Mouse (Mus musculus): ENCODE measurements around the gene Hvcn1. TPM values are rescaled to one million over a fixed set of nuclear protein-coding genes. Genes with fewer than 3 reads are reported as not detected.

Gene Hvcn1
- polyA plus RNA-seq, 1 experiment from 2014 or later: 3.1 TPM

GRCm38 (mm10) chr5:122278946-122279345 is 72.3 kb downstream of the Hvcn1 start:
- DNase-seq (ENCODE audit: low spot score) (no peak), ATAC-seq (replicated peaks; ENCODE audit: low FRiP score) (no peak)
- no peak overlapping the region for H3K9ac ChIP-seq (ENCODE audit: low read depth, low read length)
- no peaks in the 10 kb centered on the region for H3K36me3 ChIP-seq (ENCODE audit: control insufficient read depth, insufficient read depth, low read length)
- no peaks in the 10 kb centered on the region for H3K27me3 ChIP-seq (replicated peaks; ENCODE audit: control insufficient read depth, insufficient read depth, low read length)
- WGBS: 90% methylated on average over 7 of the region's 7 CpGs
- no peak overlapping the region for H3K4me3 ChIP-seq (ENCODE audit: low read depth, low read length)
- H3K4me2 ChIP-seq: no peak overlapping the region
- H3K27ac ChIP-seq (ENCODE audit: low read depth, low read length): no peak overlapping the region
- H3K4me1 ChIP-seq (replicated peaks; ENCODE audit: control insufficient read depth, insufficient read depth, low read length): no peaks in the 10 kb centered on the region; the same call in 1 of the 2 replicates
- H3K9me3 ChIP-seq (ENCODE audit: control insufficient read depth, low read length): no peaks in the 10 kb centered on the region

GRCm38 (mm10) chr5:122279799-122280421 is 73.3 kb downstream of the Hvcn1 start:
- WGBS: 67% methylated on average over 12 of the region's 12 CpGs
- Histone ChIP-seq H3K9ac (ENCODE audit: low read depth, low read length) (no peak overlapping the region), H3K4me2 (no peak overlapping the region), H3K4me1 (replicated peaks; ENCODE audit: control insufficient read depth, insufficient read depth, low read length) (no peaks in the 10 kb centered on the region; the same call in 1 of the 2 replicates), H3K36me3 (ENCODE audit: control insufficient read depth, insufficient read depth, low read length) (no peaks in the 10 kb centered on the region), H3K27ac (ENCODE audit: low read depth, low read length) (no peak overlapping the region), H3K27me3 (replicated peaks; ENCODE audit: control insufficient read depth, insufficient read depth, low read length) (no peaks in the 10 kb centered on the region), H3K9me3 (ENCODE audit: control insufficient read depth, low read length) (no peaks in the 10 kb centered on the region), H3K4me3 (ENCODE audit: low read depth, low read length) (no peak overlapping the region)
- no peak for ATAC-seq (replicated peaks; ENCODE audit: low FRiP score)
- DNase-seq (ENCODE audit: low spot score): no peak

- no peak overlapping the region for H3K4me3 ChIP-seq (ENCODE audit: low read depth, low read length)
- H3K9me3 ChIP-seq (ENCODE audit: control insufficient read depth, low read length): no peaks in the 10 kb centered on the region
- ATAC-seq (replicated peaks; ENCODE audit: low FRiP score) (no peak), DNase-seq (ENCODE audit: low spot score) (no peak)
- no peak overlapping the region for H3K27ac ChIP-seq (ENCODE audit: low read depth, low read length)
- H3K9ac ChIP-seq (ENCODE audit: low read depth, low read length): no peak overlapping the region
- WGBS: 46% methylated on average over 6 of the region's 6 CpGs
- no peaks in the 10 kb centered on the region for H3K36me3 ChIP-seq (ENCODE audit: control insufficient read depth, insufficient read depth, low read length)
- peaks cover 4% of the 10 kb centered on the region for H3K4me1 ChIP-seq (replicated peaks; ENCODE audit: control insufficient read depth, insufficient read depth, low read length)
- H3K27me3 ChIP-seq (replicated peaks; ENCODE audit: control insufficient read depth, insufficient read depth, low read length): no peaks in the 10 kb centered on the region
- 0 out of 2 replicates have a peak overlapping the region, but pooled peaks have one; percentile 3 for H3K4me2 ChIP-seq
Measured at GRCm38 (mm10) chr5:122280422-122280826, 73.8 kb downstream of the Hvcn1 start.

GRCm38 (mm10) chr5:122280827-122281462 is 74.3 kb downstream of the Hvcn1 start:
- Histone ChIP-seq H3K4me3 (ENCODE audit: low read depth, low read length) (no peak overlapping the region), H3K27ac (ENCODE audit: low read depth, low read length) (no peak overlapping the region), H3K4me1 (replicated peaks; ENCODE audit: control insufficient read depth, insufficient read depth, low read length) (peaks cover 6% of the 10 kb centered on the region), H3K9me3 (ENCODE audit: control insufficient read depth, low read length) (no peaks in the 10 kb centered on the region), H3K9ac (ENCODE audit: low read depth, low read length) (no peak overlapping the region), H3K27me3 (replicated peaks; ENCODE audit: control insufficient read depth, insufficient read depth, low read length) (no peaks in the 10 kb centered on the region), H3K4me2 (peak overlapping the region; percentile 3; the same call in 1 of the 2 replicates), H3K36me3 (ENCODE audit: control insufficient read depth, insufficient read depth, low read length) (no peaks in the 10 kb centered on the region)
- no peak for ATAC-seq (replicated peaks; ENCODE audit: low FRiP score)
- WGBS: 31% methylated on average over 19 of the region's 19 CpGs
- DNase-seq (ENCODE audit: low spot score): no peak

- H3K4me3 ChIP-seq (ENCODE audit: low read depth, low read length): peak overlapping the region; percentile 92
- no peak overlapping the region for H3K27ac ChIP-seq (ENCODE audit: low read depth, low read length)
- peaks cover 27% of the 10 kb centered on the region for H3K4me1 ChIP-seq (replicated peaks; ENCODE audit: control insufficient read depth, insufficient read depth, low read length)
- H3K9ac ChIP-seq (ENCODE audit: low read depth, low read length): no peak overlapping the region
- 21% methylated on average over 2 of the region's 2 CpGs for WGBS
- no peaks in the 10 kb centered on the region for H3K27me3 ChIP-seq (replicated peaks; ENCODE audit: control insufficient read depth, insufficient read depth, low read length)
- ATAC-seq (replicated peaks; ENCODE audit: low FRiP score) (no peak), DNase-seq (ENCODE audit: low spot score) (no peak)
- H3K9me3 ChIP-seq (ENCODE audit: control insufficient read depth, low read length): no peaks in the 10 kb centered on the region
- peak overlapping the region; percentile 96 for H3K4me2 ChIP-seq
- peaks cover 5% of the 10 kb centered on the region; the same call in 1 of the 2 replicates for H3K36me3 ChIP-seq (ENCODE audit: control insufficient read depth, insufficient read depth, low read length)
Measured at GRCm38 (mm10) chr5:122283828-122284182, 77.2 kb downstream of the Hvcn1 start.

GRCm38 (mm10) chr5:122284183-122285028 is 77.8 kb downstream of the Hvcn1 start, which contains the start of gene Pptc7:
Gene Pptc7 (plus strand): TSS chr5:122284365.
- under 1% methylated on average over 101 of the region's 114 CpGs for WGBS
- no peaks in the 10 kb centered on the region for H3K27me3 ChIP-seq (replicated peaks; ENCODE audit: control insufficient read depth, insufficient read depth, low read length)
- ATAC-seq (replicated peaks; ENCODE audit: low FRiP score) (peak; percentile 92), DNase-seq (ENCODE audit: low spot score) (peak; percentile 90)
- H3K27ac ChIP-seq (ENCODE audit: low read depth, low read length): peak within 1 kb of the TSS; percentile 51
- peaks cover 7% of the 10 kb centered on the region for H3K36me3 ChIP-seq (ENCODE audit: control insufficient read depth, insufficient read depth, low read length)
- peak within 1 kb of the TSS; percentile 92 for H3K4me3 ChIP-seq (ENCODE audit: low read depth, low read length)
- H3K9ac ChIP-seq (ENCODE audit: low read depth, low read length): peak within 1 kb of the TSS; percentile 85
- H3K9me3 ChIP-seq (ENCODE audit: control insufficient read depth, low read length): no peaks in the 10 kb centered on the region
- H3K4me2 ChIP-seq: peak within 1 kb of the TSS; percentile 96
- H3K4me1 ChIP-seq (replicated peaks; ENCODE audit: control insufficient read depth, insufficient read depth, low read length): peaks cover 27% of the 10 kb centered on the region

GRCm38 (mm10) chr5:122285029-122285766 is 78.6 kb downstream of the Hvcn1 start:
- under 1% methylated on average over 34 of the region's 34 CpGs for WGBS

GRCm38 (mm10) chr5:122285767-122286150 is 79.2 kb downstream of the Hvcn1 start:
- ATAC-seq (replicated peaks; ENCODE audit: low FRiP score) (no peak), DNase-seq (ENCODE audit: low spot score) (no peak)
- H3K4me3 ChIP-seq (ENCODE audit: low read depth, low read length): peak overlapping the region; percentile 92
- no peaks in the 10 kb centered on the region for H3K27me3 ChIP-seq (replicated peaks; ENCODE audit: control insufficient read depth, insufficient read depth, low read length)
- peak overlapping the region; percentile 96 for H3K4me2 ChIP-seq
- H3K4me1 ChIP-seq (replicated peaks; ENCODE audit: control insufficient read depth, insufficient read depth, low read length): peaks cover 27% of the 10 kb centered on the region
- H3K9ac ChIP-seq (ENCODE audit: low read depth, low read length): no peak overlapping the region; the same call in 1 of the 2 replicates
- WGBS: 53% methylated on average over 7 of the region's 7 CpGs
- H3K9me3 ChIP-seq (ENCODE audit: control insufficient read depth, low read length): no peaks in the 10 kb centered on the region
- peaks cover 7% of the 10 kb centered on the region for H3K36me3 ChIP-seq (ENCODE audit: control insufficient read depth, insufficient read depth, low read length)
- H3K27ac ChIP-seq (ENCODE audit: low read depth, low read length): no peak overlapping the region

More at GRCm38 (mm10) chr5:122285029-122285766, 78.6 kb downstream of the Hvcn1 start:
- peak; percentile 48 for ATAC-seq (replicated peaks; ENCODE audit: low FRiP score)
- Histone ChIP-seq H3K27me3 (replicated peaks; ENCODE audit: control insufficient read depth, insufficient read depth, low read length) (no peaks in the 10 kb centered on the region), H3K9me3 (ENCODE audit: control insufficient read depth, low read length) (no peaks in the 10 kb centered on the region), H3K36me3 (ENCODE audit: control insufficient read depth, insufficient read depth, low read length) (peaks cover 7% of the 10 kb centered on the region), H3K9ac (ENCODE audit: low read depth, low read length) (peak overlapping the region; percentile 85), H3K27ac (ENCODE audit: low read depth, low read length) (peak overlapping the region; percentile 51; the same call in 1 of the 2 replicates), H3K4me2 (peak overlapping the region; percentile 96), H3K4me1 (replicated peaks; ENCODE audit: control insufficient read depth, insufficient read depth, low read length) (peaks cover 27% of the 10 kb centered on the region), H3K4me3 (ENCODE audit: low read depth, low read length) (peak overlapping the region; percentile 92)
- peak; percentile 69 for DNase-seq (ENCODE audit: low spot score)
